ENCODE assay signal across 7 mouse cellular contexts in genomic region chr11:33100027-33100507, GRCm38 (mm10). TPM values are rescaled to one million over a fixed set of nuclear protein-coding genes. Genes with fewer than 3 reads are reported as not detected.
A peak's percentile ranks its signal among the peaks of the same experiment; 100 is the strongest.
DNase-seq lines count a peak whose midpoint lies in the region; ATAC-seq lines count a peak whose summit lies in the region.

No protein-coding gene starts in this region.

- H3K9ac ChIP-seq in embryonic facial prominence, embryonic 14.5 days (ENCODE audit: low read depth, low read length) = no peak overlapping the region
- H3K9ac ChIP-seq in heart, embryonic 14.5 days (ENCODE audit: low read length) = peak overlapping the region; percentile 40; the same call in 1 of the 2 replicates
- no peak overlapping the region for H3K9ac ChIP-seq in liver, embryonic 12.5 days
- peak overlapping the region; percentile 10; the same call in 1 of the 2 replicates for H3K9ac ChIP-seq in stomach, embryonic 14.5 days (replicated peaks; ENCODE audit: low read depth, low read length)

- peaks cover 9% of the 10 kb centered on the region for H3K4me1 ChIP-seq in embryonic facial prominence, embryonic 14.5 days (ENCODE audit: control insufficient read depth, insufficient read depth, low read length)
- H3K4me1 ChIP-seq in heart, embryonic 14.5 days (ENCODE audit: control insufficient read depth in 2 of 2, insufficient read depth in 2 of 2, low read length in 2 of 2) = peaks cover 5 to 7% of the 10 kb centered on the region in 2 experiments
- H3K4me1 ChIP-seq in liver, embryonic 12.5 days = no peaks in the 10 kb centered on the region
- H3K4me1 ChIP-seq in stomach, embryonic 14.5 days (ENCODE audit: control insufficient read depth, insufficient read depth, low read length) = peaks cover 5% of the 10 kb centered on the region; the same call in 1 of the 2 replicates

- no peak overlapping the region for H3K27ac ChIP-seq in embryonic facial prominence, embryonic 14.5 days (replicated peaks; ENCODE audit: low read depth, low read length)
- H3K27ac ChIP-seq in heart, embryonic 14.5 days (replicated peaks in 1 of 2; ENCODE audit: control insufficient read depth in 1 of 2, insufficient read depth in 1 of 2, low read depth in 2 of 2, low read length in 2 of 2) = no peak overlapping the region
- H3K27ac ChIP-seq in liver, embryonic 12.5 days = no peak overlapping the region
- no peak overlapping the region for H3K27ac ChIP-seq in stomach, embryonic 14.5 days (ENCODE audit: low read length)

- no peaks in the 10 kb centered on the region for H3K9me3 ChIP-seq in embryonic facial prominence, embryonic 14.5 days (ENCODE audit: control insufficient read depth, low read length)
- H3K9me3 ChIP-seq in heart, embryonic 14.5 days (ENCODE audit: control insufficient read depth, low read length) = no peaks in the 10 kb centered on the region
- no peaks in the 10 kb centered on the region for H3K9me3 ChIP-seq in liver, embryonic 12.5 days (replicated peaks)
- no peaks in the 10 kb centered on the region for H3K9me3 ChIP-seq in stomach, embryonic 14.5 days (ENCODE audit: control insufficient read depth, low read depth, low read length)

- H3K4me2 ChIP-seq in embryonic facial prominence, embryonic 14.5 days (ENCODE audit: low read depth, low read length) = peak overlapping the region; percentile 39
- H3K4me2 ChIP-seq in heart, embryonic 14.5 days (ENCODE audit: low read length) = peak overlapping the region; percentile 61
- peak overlapping the region; percentile 40 for H3K4me2 ChIP-seq in liver, embryonic 12.5 days
- H3K4me2 ChIP-seq in stomach, embryonic 14.5 days (replicated peaks; ENCODE audit: low read depth, low read length) = peak overlapping the region; percentile 42

- H3K27me3 ChIP-seq in embryonic facial prominence, embryonic 14.5 days (replicated peaks; ENCODE audit: control insufficient read depth, insufficient read depth, low read length) = peaks cover 9% of the 10 kb centered on the region
- no peaks in the 10 kb centered on the region for H3K27me3 ChIP-seq in heart, embryonic 14.5 days (ENCODE audit: control insufficient read depth, insufficient read depth, low read length)
- peaks cover 14% of the 10 kb centered on the region; the same call in 1 of the 2 replicates for H3K27me3 ChIP-seq in liver, embryonic 12.5 days (replicated peaks)
- no peaks in the 10 kb centered on the region for H3K27me3 ChIP-seq in stomach, embryonic 14.5 days (ENCODE audit: control insufficient read depth, insufficient read depth, low read length)

- peak; percentile 50; the same call in 1 of the 2 replicates for ATAC-seq in embryonic facial prominence, embryonic 14.5 days (ENCODE audit: low read depth)
- ATAC-seq in heart, embryonic 14.5 days (ENCODE audit: insufficient number of reproducible peaks, insufficient read depth, low FRiP score, low read depth) = peak; percentile 52
- ATAC-seq in liver, embryonic 12.5 days = peak; percentile 27; the same call in 1 of the 2 replicates
- ATAC-seq in stomach, embryonic 14.5 days (ENCODE audit: insufficient number of reproducible peaks, insufficient read depth, low FRiP score, low read depth) = peak; percentile 66; the same call in 1 of the 2 replicates

- H3K4me3 ChIP-seq in embryonic facial prominence, embryonic 14.5 days (ENCODE audit: low read depth, low read length) = no peak overlapping the region
- H3K4me3 ChIP-seq in heart, embryonic 14.5 days (ENCODE audit: control insufficient read depth in 1 of 2, insufficient read depth in 1 of 2, low read depth in 1 of 2, low read length in 2 of 2) = peak overlapping the region; percentile 25 to 27
- no peak overlapping the region for H3K4me3 ChIP-seq in liver, embryonic 12.5 days
- H3K4me3 ChIP-seq in stomach, embryonic 14.5 days (ENCODE audit: low read depth, low read length) = no peak overlapping the region; the same call in 1 of the 2 replicates

- DNase-seq in NIH3T3 (ENCODE audit: low read depth) = peak; percentile 11
- DNase-seq in embryonic facial prominence, embryonic 14.5 days (ENCODE audit: low spot score) = no peak
- no peak for DNase-seq in left cerebral cortex, adult 18-20 months (ENCODE audit: low spot score in 2 of 2)
- no peak for DNase-seq in c-Kit-positive CD71-positive TER-119-positive erythroid progenitor cells, embryonic 14.5 days (ENCODE audit: low spot score)

- H3K36me3 ChIP-seq in embryonic facial prominence, embryonic 14.5 days (ENCODE audit: control insufficient read depth, insufficient read depth, low read length) = no peaks in the 10 kb centered on the region
- no peaks in the 10 kb centered on the region for H3K36me3 ChIP-seq in heart, embryonic 14.5 days (ENCODE audit: control insufficient read depth, insufficient read depth, low read length)
- H3K36me3 ChIP-seq in liver, embryonic 12.5 days = no peaks in the 10 kb centered on the region
- no peaks in the 10 kb centered on the region for H3K36me3 ChIP-seq in stomach, embryonic 14.5 days (ENCODE audit: control insufficient read depth, insufficient read depth, low read length)

- WGBS in embryonic facial prominence, embryonic 14.5 days = 25% methylated on average over 9 of the region's 10 CpGs
- WGBS in heart, embryonic 14.5 days = 25% methylated on average over 10 of the region's 10 CpGs
- WGBS in liver, embryonic 12.5 days (ENCODE audit: insufficient replicate concordance) = 25% methylated on average over 10 of the region's 10 CpGs
- WGBS in stomach, embryonic 14.5 days = 18% methylated on average over 10 of the region's 10 CpGs

RNA-seq across cellular contexts. Expression of gene Fgf18, which starts 47.1 kb away (rescaled TPM):
- 15.3 and 16.0 TPM in 2 replicates for polyA plus RNA-seq in embryonic facial prominence, embryonic 14.5 days (2014; fragmentation: Nextera tagmentation; extraction: Ambion mirVana)
- polyA plus RNA-seq in heart, embryonic 14.5 days (2014; fragmentation: Nextera tagmentation; extraction: Ambion mirVana) = 7.9 and 9.5 TPM in 2 replicates
- polyA plus RNA-seq in liver, embryonic 12.5 days (2016; fragmentation: Nextera tagmentation; extraction: Ambion mirVana) = 0.44 and 0.60 TPM in 2 replicates
- polyA plus RNA-seq in stomach, embryonic 14.5 days (2014; fragmentation: Nextera tagmentation; extraction: Ambion mirVana) = 2.8 and 3.7 TPM in 2 replicates
- 1 to 10 TPM; 2.9 to 3.4 TPM for total RNA-seq in left cerebral cortex, adult 18-20 months (2021)

Comparison
In these comparisons a context has a peak if more than half of its experiments do, and no peak if none do; other contexts are left out.
1. H3K4me3 ChIP-seq: peak in heart, embryonic 14.5 days (2 of 2); none in embryonic facial prominence, embryonic 14.5 days (single experiment), liver, embryonic 12.5 days (single experiment) and stomach, embryonic 14.5 days (single experiment).
2. H3K9ac ChIP-seq: peak in heart, embryonic 14.5 days (single experiment) and stomach, embryonic 14.5 days (single experiment); none in embryonic facial prominence, embryonic 14.5 days (single experiment) and liver, embryonic 12.5 days (single experiment).
3. Peak in every context shown above with its lines, with median percentiles within 50 percentile points of each other: ATAC-seq and H3K4me2 ChIP-seq.